Mouse (Mus musculus): Measurements from ENCODE around the gene Srpk1.

The Srpk1 gene

GRCm38 (mm10) chr17:28622300-28622759 lies at the start of gene Srpk1:
Srpk1 (minus strand) TSS chr17:28622709.
- DNase-seq (ENCODE audit: low spot score in 2 of 2), result peak; percentile 83 to 85

GRCm38 (mm10) chr17:28659564-28659963 lies 37.1 kb upstream of the Srpk1 start:
- no peak for DNase-seq (ENCODE audit: low spot score in 2 of 2)

- no peak for DNase-seq (ENCODE audit: low spot score in 2 of 2)
Measured at GRCm38 (mm10) chr17:28657936-28658335, 35.4 kb upstream of the Srpk1 start.

- no peak for DNase-seq (ENCODE audit: low spot score in 2 of 2)
Measured at GRCm38 (mm10) chr17:28650268-28650667, 27.8 kb upstream of the Srpk1 start.

- DNase-seq (ENCODE audit: low spot score in 2 of 2), result peak; percentile 43 to 44
Measured at GRCm38 (mm10) chr17:28648607-28649370, 26.3 kb upstream of the Srpk1 start.

GRCm38 (mm10) chr17:28646221-28646620 lies 23.7 kb upstream of the Srpk1 start:
- DNase-seq (ENCODE audit: low spot score in 2 of 2), result no peak

GRCm38 (mm10) chr17:28644112-28644511 lies 21.6 kb upstream of the Srpk1 start:
- no peak for DNase-seq (ENCODE audit: low spot score in 2 of 2)

GRCm38 (mm10) chr17:28643697-28644096 lies 21.2 kb upstream of the Srpk1 start:
- DNase-seq (ENCODE audit: low spot score in 2 of 2), result no peak

- no peak for DNase-seq (ENCODE audit: low spot score in 2 of 2)
Measured at GRCm38 (mm10) chr17:28640113-28640512, 17.6 kb upstream of the Srpk1 start.

- DNase-seq (ENCODE audit: low spot score in 2 of 2), result peak; percentile 70 to 76
Measured at GRCm38 (mm10) chr17:28637711-28638690, 15.5 kb upstream of the Srpk1 start.

- no peak for DNase-seq (ENCODE audit: low spot score in 2 of 2)
Measured at GRCm38 (mm10) chr17:28635842-28636241, 13.3 kb upstream of the Srpk1 start.

GRCm38 (mm10) chr17:28629125-28629524 lies 6.6 kb upstream of the Srpk1 start:
- DNase-seq (ENCODE audit: low spot score in 2 of 2), result no peak

- no peak for DNase-seq (ENCODE audit: low spot score in 2 of 2)
Measured at GRCm38 (mm10) chr17:28628248-28629124, 6.0 kb upstream of the Srpk1 start.

- peak in 1 of 2 experiments; percentile 78 for DNase-seq (ENCODE audit: low spot score in 2 of 2)
Measured at GRCm38 (mm10) chr17:28626937-28627336, 4.4 kb upstream of the Srpk1 start.

GRCm38 (mm10) chr17:28625327-28625726 lies 2.8 kb upstream of the Srpk1 start:
- no peak for DNase-seq (ENCODE audit: low spot score in 2 of 2)

GRCm38 (mm10) chr17:28624841-28625240 lies 2.3 kb upstream of the Srpk1 start:
- DNase-seq (ENCODE audit: low spot score in 2 of 2), result peak in 1 of 2 experiments; percentile 59

GRCm38 (mm10) chr17:28621381-28622299 lies 869 bp downstream of the Srpk1 start:
- DNase-seq (ENCODE audit: low spot score in 2 of 2), result peak in 1 of 2 experiments; percentile 30

GRCm38 (mm10) chr17:28618775-28619174 lies 3.7 kb downstream of the Srpk1 start:
- no peak for DNase-seq (ENCODE audit: low spot score in 2 of 2)

GRCm38 (mm10) chr17:28618124-28618523 lies 4.4 kb downstream of the Srpk1 start:
- no peak for DNase-seq (ENCODE audit: low spot score in 2 of 2)

GRCm38 (mm10) chr17:28617636-28618035 lies 4.9 kb downstream of the Srpk1 start:
- DNase-seq (ENCODE audit: low spot score in 2 of 2), result no peak

Data from right cerebral cortex, postnatal 36 days (tissue).